Comparison of ENCODE assay signal across 8 mouse cellular contexts in the genomic region with DNA sequence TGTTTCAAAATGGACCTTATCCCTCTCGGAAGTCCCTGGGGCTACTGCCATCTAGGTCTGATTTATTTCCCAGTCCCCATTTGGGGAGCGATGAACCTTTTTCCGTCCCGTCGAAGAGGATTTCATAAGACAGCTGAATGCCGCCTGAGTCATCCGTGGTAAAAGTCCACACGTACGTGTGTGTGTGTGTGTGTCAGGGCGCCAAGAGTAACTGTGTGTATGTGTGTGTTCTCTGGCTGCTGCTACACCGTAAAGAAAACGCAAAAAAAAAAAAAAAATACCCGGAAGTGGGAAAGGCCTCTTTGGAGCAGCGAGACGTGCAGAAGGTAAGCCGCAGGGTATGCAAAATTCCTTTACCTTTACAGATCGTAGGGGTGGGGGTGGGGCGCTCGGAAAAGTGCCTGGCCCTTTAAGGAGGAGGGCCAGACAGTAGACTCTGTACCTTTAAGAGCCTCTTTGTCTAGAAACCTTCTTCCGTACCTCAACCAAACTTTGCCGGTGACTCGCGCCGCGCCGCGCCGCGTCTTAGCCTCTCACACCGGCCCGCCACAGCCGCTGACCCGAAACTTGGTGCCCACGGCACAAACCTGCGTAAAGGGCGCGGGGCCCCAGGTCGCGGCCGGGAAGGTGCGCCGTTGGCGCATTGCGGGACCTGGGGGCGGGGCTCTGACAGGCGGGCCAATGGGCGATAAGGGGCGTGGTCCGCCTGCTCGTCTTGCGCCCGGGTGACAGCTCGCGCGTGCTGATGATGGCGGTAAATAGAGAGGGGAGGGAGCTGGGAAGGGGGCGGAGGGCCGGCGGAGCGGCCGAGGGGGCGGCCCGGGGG. TPM values are rescaled to one million over a fixed set of nuclear protein-coding genes. Genes with fewer than 3 reads are reported as not detected.
DNase-seq lines count a peak whose midpoint lies in the region; ATAC-seq and TF ChIP-seq lines count a peak whose summit lies in the region.

No protein-coding gene starts in this region.

- no peaks in the 10 kb centered on the region for H3K36me3 ChIP-seq in ES-E14 (ENCODE audit: control insufficient read depth, insufficient read depth, low read length, poor library complexity, severe bottlenecking)
- peaks cover 2% of the 10 kb centered on the region; the same call in 1 of the 2 replicates for H3K36me3 ChIP-seq in forebrain, embryonic 16.5 days (ENCODE audit: control insufficient read depth, insufficient read depth)
- H3K36me3 ChIP-seq in lung, embryonic 15.5 days: peaks cover 18% of the 10 kb centered on the region

- in situ Hi-C loops in ES-E14 (cut with MboI; ENCODE audit: low sequenced_read_pairs in 2 of 2, unreplicated experiment in 2 of 2): no loop called here

- no peaks in the 10 kb centered on the region for H3K27me3 ChIP-seq in forebrain, embryonic 16.5 days (replicated peaks; ENCODE audit: control insufficient read depth, insufficient read depth, low read length)
- H3K27me3 ChIP-seq in lung, embryonic 15.5 days: no peaks in the 10 kb centered on the region

- peak overlapping the region; percentile 54 to 98 for H3K4me3 ChIP-seq in ES-E14 (ENCODE audit: insufficient read depth in 1 of 2, low read depth in 1 of 2, low read length in 2 of 2, poor library complexity in 1 of 2, severe bottlenecking in 1 of 2)
- H3K4me3 ChIP-seq in forebrain, embryonic 16.5 days (replicated peaks; ENCODE audit: low read length): peak overlapping the region; percentile 87
- H3K4me3 ChIP-seq in lung, embryonic 15.5 days: peak overlapping the region; percentile 63

- peak overlapping the region; percentile 95 for H3K27ac ChIP-seq in ES-E14 (ENCODE audit: insufficient read depth, low read depth, low read length, poor library complexity, severe bottlenecking)
- H3K27ac ChIP-seq in forebrain, embryonic 16.5 days (ENCODE audit: low read length): peak overlapping the region; percentile 97
- H3K27ac ChIP-seq in lung, embryonic 15.5 days: peak overlapping the region; percentile 89

- H3K4me1 ChIP-seq in ES-E14 (ENCODE audit: control insufficient read depth in 2 of 2, insufficient read depth in 2 of 2, low read length in 2 of 2, poor library complexity in 1 of 2): 0 out of 4 replicates have a peak, but pooled peaks cover 0 to 3% of the 10 kb centered on the region in 2 experiments
- H3K4me1 ChIP-seq in forebrain, embryonic 16.5 days (replicated peaks; ENCODE audit: control insufficient read depth, insufficient read depth, low read length): peaks cover 36% of the 10 kb centered on the region
- peaks cover 32% of the 10 kb centered on the region for H3K4me1 ChIP-seq in lung, embryonic 15.5 days

- ATAC-seq in forebrain, embryonic 16.5 days: peak; percentile 94
- peak; percentile 95 for ATAC-seq in lung, embryonic 15.5 days (ENCODE audit: borderline replicate concordance, extremely low read depth, low FRiP score, low TSS enrichment)

- H3K9ac ChIP-seq in ES-E14 (ENCODE audit: insufficient read depth, low read depth, low read length, poor library complexity, severe bottlenecking): peak overlapping the region; percentile 90
- peak overlapping the region; percentile 90 for H3K9ac ChIP-seq in forebrain, embryonic 16.5 days (replicated peaks; ENCODE audit: low read depth, low read length)
- peak overlapping the region; percentile 63 for H3K9ac ChIP-seq in lung, embryonic 15.5 days

- peak; percentile 90 for DNase-seq in ES-E14 (ENCODE audit: low read depth, low spot score)
- peak; percentile 95 for DNase-seq in cerebellum, adult 11-12 months
- DNase-seq in heart, postnatal 4 days: peak; percentile 96
- peak; percentile 87 to 90 for DNase-seq in layer of hippocampus, adult 8-10 months (ENCODE audit: low spot score in 2 of 2)
- peak; percentile 90 for DNase-seq in ovary, adult 18-20 months (ENCODE audit: low spot score)
- DNase-seq in thymus, postnatal 0 days (ENCODE audit: low spot score): peak; percentile 95

- under 1% methylated on average over 59 of the region's 63 CpGs for WGBS in forebrain, embryonic 16.5 days
- under 1% methylated on average over 61 of the region's 63 CpGs for WGBS in lung, embryonic 15.5 days

- no peaks in the 10 kb centered on the region for H3K9me3 ChIP-seq in ES-E14 (ENCODE audit: control insufficient read depth, insufficient read depth, low read depth, low read length)
- H3K9me3 ChIP-seq in forebrain, embryonic 16.5 days (ENCODE audit: control insufficient read depth, low read length): no peaks in the 10 kb centered on the region
- no peaks in the 10 kb centered on the region for H3K9me3 ChIP-seq in lung, embryonic 15.5 days

- H3K4me2 ChIP-seq in forebrain, embryonic 16.5 days (ENCODE audit: low read length): peak overlapping the region; percentile 92
- peak overlapping the region; percentile 96 for H3K4me2 ChIP-seq in lung, embryonic 15.5 days

TF ChIP-seq in ES-E14, 5 proteins besides CTCF, POLR2A, EP300 and RAD21:
- peak; percentile 96 for TF ChIP-seq ZNF384 (IDR thresholded peaks at IDR 0.05; ENCODE audit: low read depth, low read length)
- 0 out of 2 replicates have a peak, but pooled peaks have one; percentile 2 for TF ChIP-seq MAFK (IDR thresholded peaks at IDR 0.05; ENCODE audit: insufficient read depth, low read depth, low read length)
- TF ChIP-seq CHD2 (IDR thresholded peaks at IDR 0.05; ENCODE audit: low read depth, low read length): 0 out of 2 replicates have a peak, but pooled peaks have one; percentile 12
- TF ChIP-seq ZC3H11A (IDR thresholded peaks at IDR 0.05; ENCODE audit: borderline replicate concordance, low read depth, low read length): no peak
- TF ChIP-seq HCFC1 (IDR thresholded peaks at IDR 0.05; ENCODE audit: borderline replicate concordance, insufficient read depth, low read length): no peak
TF ChIP-seq in ES-E14: peak in this region for 3.

RNA-seq across cellular contexts. Expression of a gene that starts 1.4 kb away (rescaled TPM):
- 10.0 and 15.5 TPM in 2 replicates for total RNA-seq in ES-E14 (2012; rRNA removed)
- polyA plus RNA-seq in forebrain, embryonic 16.5 days (2015; fragmentation: Nextera tagmentation; extraction: Ambion mirVana): 8.6 and 9.1 TPM in 2 replicates
- total RNA-seq in heart, postnatal 4 days (2021): 1 to 10 TPM; 7.3 to 9.7 TPM
- 10 to 100 TPM in 3 of 4 experiments, 1 to 10 TPM in 1; 8.1 to 11.5 (median 10.8) TPM for total RNA-seq in layer of hippocampus, adult 8-10 months (2022)
- polyA plus RNA-seq in lung, embryonic 15.5 days (2015; fragmentation: Nextera tagmentation; extraction: Ambion mirVana): 4.2 and 4.3 TPM in 2 replicates
- polyA plus RNA-seq in thymus, postnatal 0 days (2015; fragmentation: Nextera tagmentation; extraction: Ambion mirVana): 3.9 and 4.6 TPM in 2 replicates

RNA-seq across cellular contexts. Expression of a gene that starts 17.7 kb away (rescaled TPM):
- 4.9 and 5.4 TPM in 2 replicates for total RNA-seq in ES-E14 (2012; rRNA removed)
- polyA plus RNA-seq in forebrain, embryonic 16.5 days (2015; fragmentation: Nextera tagmentation; extraction: Ambion mirVana): 2.3 and 2.9 TPM in 2 replicates
- 1 to 10 TPM; 3.9 to 4.4 TPM for total RNA-seq in heart, postnatal 4 days (2021)
- 1 to 10 TPM; 4.9 to 8.9 (median 7.0) TPM for total RNA-seq in layer of hippocampus, adult 8-10 months (2022)
- 0.35 and 1.7 TPM in 2 replicates for polyA plus RNA-seq in lung, embryonic 15.5 days (2015; fragmentation: Nextera tagmentation; extraction: Ambion mirVana)
- 1.8 TPM in 2 replicates for polyA plus RNA-seq in thymus, postnatal 0 days (2015; fragmentation: Nextera tagmentation; extraction: Ambion mirVana)

RNA-seq across cellular contexts. Expression of a gene that starts 17.7 kb away (rescaled TPM):
- total RNA-seq in ES-E14 (2012; rRNA removed): 43.4 and 46.1 TPM in 2 replicates
- 51.6 and 51.8 TPM in 2 replicates for polyA plus RNA-seq in forebrain, embryonic 16.5 days (2015; fragmentation: Nextera tagmentation; extraction: Ambion mirVana)
- 10 to 100 TPM; 20.3 to 20.7 TPM for total RNA-seq in heart, postnatal 4 days (2021)
- total RNA-seq in layer of hippocampus, adult 8-10 months (2022): 10 to 100 TPM; 31.1 to 40.3 (median 33.1) TPM
- polyA plus RNA-seq in lung, embryonic 15.5 days (2015; fragmentation: Nextera tagmentation; extraction: Ambion mirVana): 47.8 and 50.3 TPM in 2 replicates
- 46.9 and 50.1 TPM in 2 replicates for polyA plus RNA-seq in thymus, postnatal 0 days (2015; fragmentation: Nextera tagmentation; extraction: Ambion mirVana)

RNA-seq across cellular contexts. Expression of a gene that starts 17.8 kb away (rescaled TPM):
- total RNA-seq in ES-E14 (2012; rRNA removed): 51.5 and 51.8 TPM in 2 replicates
- polyA plus RNA-seq in forebrain, embryonic 16.5 days (2015; fragmentation: Nextera tagmentation; extraction: Ambion mirVana): 32.9 and 36.1 TPM in 2 replicates
- total RNA-seq in heart, postnatal 4 days (2021): 10 to 100 TPM; 21.7 to 22.2 TPM
- 10 to 100 TPM; 16.9 to 18.6 (median 17.8) TPM for total RNA-seq in layer of hippocampus, adult 8-10 months (2022)
- polyA plus RNA-seq in lung, embryonic 15.5 days (2015; fragmentation: Nextera tagmentation; extraction: Ambion mirVana): 21.9 and 22.9 TPM in 2 replicates
- polyA plus RNA-seq in thymus, postnatal 0 days (2015; fragmentation: Nextera tagmentation; extraction: Ambion mirVana): 21.3 and 22.4 TPM in 2 replicates

RNA-seq across cellular contexts. Expression of a gene that starts 59.1 kb away (rescaled TPM):
- 54.7 and 55.8 TPM in 2 replicates for total RNA-seq in ES-E14 (2012; rRNA removed)
- 228 and 241 TPM in 2 replicates for polyA plus RNA-seq in forebrain, embryonic 16.5 days (2015; fragmentation: Nextera tagmentation; extraction: Ambion mirVana)
- 100 to 1,000 TPM; 156 to 160 TPM for total RNA-seq in heart, postnatal 4 days (2021)
- 100 to 1,000 TPM; 170 to 219 (median 199) TPM for total RNA-seq in layer of hippocampus, adult 8-10 months (2022)
- 385 and 422 TPM in 2 replicates for polyA plus RNA-seq in lung, embryonic 15.5 days (2015; fragmentation: Nextera tagmentation; extraction: Ambion mirVana)
- polyA plus RNA-seq in thymus, postnatal 0 days (2015; fragmentation: Nextera tagmentation; extraction: Ambion mirVana): 431 and 452 TPM in 2 replicates

Comparison
In these comparisons a context has a peak if more than half of its experiments do, and no peak if none do; other contexts are left out.
1. Peak in every context shown above with its lines: DNase-seq, ATAC-seq, H3K4me3 ChIP-seq and H3K27ac ChIP-seq.